Mouse (Mus musculus) lung, postnatal 0 days (tissue): Measurements from ENCODE around the gene Ccl11.

Source experiments
- CTCF ChIP-seq: IDR thresholded peaks from 2 replicates; pipeline ENCODE4 v1.5.1; 2016; ENCODE audit warnings: antibody characterized with exemption, mild to moderate bottlenecking
- EP300 ChIP-seq: IDR thresholded peaks from 2 replicates; pipeline ENCODE4 v1.6.1; 2016; ENCODE audit warnings: antibody characterized with exemption, mild to moderate bottlenecking, control low read depth

GRCm38 (mm10) chr11:82032678-82033344 is 24.8 kb upstream of the Ccl11 start:
- no peak for TF ChIP-seq CTCF
- TF ChIP-seq EP300 = 0 out of 2 replicates have a peak, but pooled peaks have one; percentile 25
